In the genomic region with DNA sequence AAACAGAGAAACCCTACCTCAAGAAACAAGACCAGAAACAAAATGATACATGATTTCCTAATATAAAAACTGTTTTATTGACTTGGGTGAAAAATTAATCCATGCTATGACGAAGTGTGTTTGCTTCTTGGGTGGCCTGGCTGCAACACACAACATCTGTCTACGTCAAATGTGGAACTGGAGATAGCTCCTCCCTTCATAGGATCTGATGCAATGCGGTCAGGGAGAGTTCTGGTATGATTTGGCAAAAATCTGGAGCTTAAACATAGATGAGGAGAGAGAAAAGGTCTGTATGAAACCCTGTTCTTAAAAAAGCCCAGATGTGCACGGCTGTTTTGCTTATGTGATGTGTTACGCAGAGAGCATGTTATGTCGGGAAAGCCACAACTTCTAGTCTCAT, we compare ENCODE assay signal across 28 mouse cellular contexts. TPM values are rescaled to one million over a fixed set of nuclear protein-coding genes. Genes with fewer than 3 reads are reported as not detected.
DNase-seq lines count a peak whose midpoint lies in the region; ATAC-seq and TF ChIP-seq lines count a peak whose summit lies in the region.
"Had no signal": no experiment of that assay in that cellular context is flagged by ENCODE, and none has a peak within 500 bp of the region (broad histone marks: within the 10 kb centered on the region; RNA-seq: fewer than 3 reads in every experiment).

No protein-coding gene starts in this region.

- 53% methylated on average over 6 of the region's 6 CpGs for WGBS in lung, postnatal 0 days
- 68% methylated on average over 6 of the region's 6 CpGs for WGBS in intestine, postnatal 0 days
- 51% methylated on average over 6 of the region's 6 CpGs for WGBS in stomach, embryonic 16.5 days

- H3K4me1 ChIP-seq in lung, postnatal 0 days (ENCODE audit: insufficient read depth, low read depth, low read length) = no peaks in the 10 kb centered on the region
- peaks cover 15% of the 10 kb centered on the region for H3K4me1 ChIP-seq in bone marrow macrophage, adult 2 months (ENCODE audit: control insufficient read depth, insufficient read depth, low read length)
- peaks cover 19% of the 10 kb centered on the region for H3K4me1 ChIP-seq in intestine, postnatal 0 days (replicated peaks; ENCODE audit: control insufficient read depth, insufficient read depth, low read length)
- peaks cover 13% of the 10 kb centered on the region for H3K4me1 ChIP-seq in stomach, embryonic 16.5 days (ENCODE audit: control insufficient read depth, insufficient read depth, low read length)
- H3K4me1 ChIP-seq: hindbrain, embryonic 13.5 days; kidney, embryonic 15.5 days; limb, embryonic 15.5 days; midbrain, embryonic 15.5 days; neural tube, embryonic 15.5 days had no signal

- TF ChIP-seq CTCF in lung, postnatal 0 days (IDR thresholded peaks at IDR 0.05) = no peak
- TF ChIP-seq CTCF in bone marrow macrophage, adult 2 months (IDR thresholded peaks at IDR 0.05; ENCODE audit: low read depth, low read length) = no peak
- TF ChIP-seq CTCF in intestine, postnatal 0 days (IDR thresholded peaks at IDR 0.05; ENCODE audit: low read depth) = no peak

- TF ChIP-seq EP300 in lung, postnatal 0 days (IDR thresholded peaks at IDR 0.05) = no peak

- H3K27ac ChIP-seq in lung, postnatal 0 days (ENCODE audit: low read length) = no peak overlapping the region
- H3K27ac ChIP-seq in bone marrow macrophage, adult 2 months (ENCODE audit: insufficient read depth, low read depth, low read length) = peak overlapping the region; percentile 31
- peak overlapping the region; percentile 54; the same call in 1 of the 2 replicates for H3K27ac ChIP-seq in intestine, postnatal 0 days (ENCODE audit: low read depth, low read length)
- peak overlapping the region; percentile 12 for H3K27ac ChIP-seq in stomach, embryonic 16.5 days (ENCODE audit: low read length)
- H3K27ac ChIP-seq: hindbrain, embryonic 13.5 days; kidney, embryonic 15.5 days; limb, embryonic 15.5 days; lung, embryonic 15.5 days; midbrain, embryonic 15.5 days; neural tube, embryonic 15.5 days had no signal

- no peak overlapping the region for H3K4me2 ChIP-seq in lung, postnatal 0 days (replicated peaks; ENCODE audit: low read depth, low read length)
- no peak overlapping the region for H3K4me2 ChIP-seq in intestine, postnatal 0 days (replicated peaks; ENCODE audit: low read depth)
- H3K4me2 ChIP-seq in stomach, embryonic 16.5 days (ENCODE audit: low read depth, low read length) = no peak overlapping the region
- H3K4me2 ChIP-seq: hindbrain, embryonic 13.5 days; kidney, embryonic 15.5 days; limb, embryonic 15.5 days; lung, embryonic 15.5 days; midbrain, embryonic 15.5 days; neural tube, embryonic 15.5 days had no signal

- ATAC-seq in lung, postnatal 0 days = peak; percentile 47
- no peak for ATAC-seq in intestine, postnatal 0 days
- ATAC-seq in stomach, embryonic 16.5 days (ENCODE audit: insufficient read depth, low FRiP score) = no peak
- ATAC-seq: CD4-positive, CD25-positive, alpha-beta regulatory T cell, adult 4 months; forebrain, embryonic 16.5 days; inflammation-experienced regulatory T-cells, adult 6 months; midbrain, embryonic 15.5 days had no signal

- no peak overlapping the region for H3K9ac ChIP-seq in lung, postnatal 0 days (replicated peaks; ENCODE audit: low read depth)
- H3K9ac ChIP-seq in intestine, postnatal 0 days (ENCODE audit: low read depth, low read length) = no peak overlapping the region
- H3K9ac ChIP-seq in stomach, embryonic 16.5 days (ENCODE audit: low read length) = no peak overlapping the region
- H3K9ac ChIP-seq: hindbrain, embryonic 13.5 days; kidney, embryonic 15.5 days; limb, embryonic 15.5 days; lung, embryonic 15.5 days; midbrain, embryonic 15.5 days; neural tube, embryonic 15.5 days had no signal

- H3K9me3 ChIP-seq in lung, postnatal 0 days (ENCODE audit: low read length) = no peaks in the 10 kb centered on the region
- no peaks in the 10 kb centered on the region for H3K9me3 ChIP-seq in intestine, postnatal 0 days (ENCODE audit: control insufficient read depth)
- H3K9me3 ChIP-seq in stomach, embryonic 16.5 days (replicated peaks; ENCODE audit: control insufficient read depth, low read length) = no peaks in the 10 kb centered on the region
- H3K9me3 ChIP-seq: G1E; hindbrain, embryonic 13.5 days; kidney, embryonic 15.5 days; limb, embryonic 15.5 days; lung, embryonic 15.5 days; midbrain, embryonic 15.5 days; neural tube, embryonic 15.5 days had no signal

- peak; percentile 85 for DNase-seq in lung, postnatal 0 days (ENCODE audit: low spot score)
- no peak for DNase-seq in lung, postnatal 14 days
- no peak for DNase-seq in embryo, embryonic 11 days
- no peak for DNase-seq in layer of hippocampus, adult 8-10 months (ENCODE audit: low spot score in 2 of 2)
- DNase-seq: cerebellum, adult 9-10 months; gastrocnemius, postnatal 25 days; heart, postnatal 10 days; right cerebral cortex, postnatal 14 days; thymus, postnatal 14 days had no signal

- no peak for TF ChIP-seq POLR2A in bone marrow macrophage, adult 2 months (IDR thresholded peaks at IDR 0.05; ENCODE audit: borderline replicate concordance, low read depth, low read length)

- H3K27me3 ChIP-seq in lung, postnatal 0 days (replicated peaks; ENCODE audit: insufficient read depth, low read length) = no peaks in the 10 kb centered on the region
- H3K27me3 ChIP-seq in intestine, postnatal 0 days (replicated peaks; ENCODE audit: control insufficient read depth, insufficient read depth, low read length) = no peaks in the 10 kb centered on the region
- no peaks in the 10 kb centered on the region for H3K27me3 ChIP-seq in stomach, embryonic 16.5 days (ENCODE audit: control insufficient read depth, insufficient read depth, low read length)
- H3K27me3 ChIP-seq: hindbrain, embryonic 13.5 days; kidney, embryonic 15.5 days; limb, embryonic 15.5 days; lung, embryonic 15.5 days; midbrain, embryonic 15.5 days; neural tube, embryonic 15.5 days had no signal

- H3K4me3 ChIP-seq in lung, postnatal 0 days (ENCODE audit: low read depth, low read length) = no peak overlapping the region
- H3K4me3 ChIP-seq in bone marrow macrophage, adult 2 months (ENCODE audit: insufficient read depth, low read length) = no peak overlapping the region
- no peak overlapping the region for H3K4me3 ChIP-seq in intestine, postnatal 0 days (ENCODE audit: low read depth, low read length)
- H3K4me3 ChIP-seq in stomach, embryonic 16.5 days (replicated peaks; ENCODE audit: low read length) = no peak overlapping the region
- H3K4me3 ChIP-seq: hindbrain, embryonic 13.5 days; kidney, embryonic 15.5 days; limb, embryonic 15.5 days; lung, embryonic 15.5 days; midbrain, embryonic 15.5 days; neural tube, embryonic 15.5 days had no signal

- H3K36me3 ChIP-seq in lung, postnatal 0 days (ENCODE audit: insufficient read depth, low read length) = no peaks in the 10 kb centered on the region
- H3K36me3 ChIP-seq in intestine, postnatal 0 days (ENCODE audit: control insufficient read depth, insufficient read depth) = no peaks in the 10 kb centered on the region
- H3K36me3 ChIP-seq in stomach, embryonic 16.5 days (ENCODE audit: control insufficient read depth, insufficient read depth, low read length) = no peaks in the 10 kb centered on the region
- H3K36me3 ChIP-seq: G1E; hindbrain, embryonic 13.5 days; kidney, embryonic 15.5 days; limb, embryonic 15.5 days; lung, embryonic 15.5 days; midbrain, embryonic 15.5 days; neural tube, embryonic 15.5 days had no signal

RNA-seq across cellular contexts. Expression of gene Mettl7b, which starts 5.1 kb away (rescaled TPM):
- polyA plus RNA-seq in lung, postnatal 0 days (2015; fragmentation: Nextera tagmentation; extraction: Ambion mirVana) = 0.10 and 0.33 TPM in 2 replicates
- polyA plus RNA-seq in bone marrow macrophage, adult 2 months (2012; ENCODE audit: insufficient read depth, insufficient read length, missing spikeins) = not detected in 2 replicates
- 232 and 250 TPM in 2 replicates for polyA plus RNA-seq in intestine, postnatal 0 days (2015; fragmentation: Nextera tagmentation; extraction: Ambion mirVana)
- polyA plus RNA-seq in stomach, embryonic 16.5 days (2015; fragmentation: Nextera tagmentation; extraction: Ambion mirVana) = 3.4 and 3.6 TPM in 2 replicates
- not detected for total RNA-seq in layer of hippocampus, adult 8-10 months (2022)
- total RNA-seq: G1E; heart, postnatal 10 days; left cerebral cortex, postnatal 36 days; megakaryocyte-erythroid progenitor cell, adult 5-6 weeks had no signal
- polyA plus RNA-seq: CD4-positive, CD25-positive, alpha-beta regulatory T cell, adult 4 months; embryonic facial prominence, embryonic 14.5 days; forebrain, embryonic 16.5 days; G1E; hindbrain, embryonic 13.5 days; inflammation-experienced regulatory T-cells, adult 6 months; lung, embryonic 15.5 days; midbrain, embryonic 15.5 days; neural tube, embryonic 15.5 days had no signal

RNA-seq across cellular contexts. Expression of gene Olfr9, which starts 23.4 kb away (rescaled TPM):
- polyA plus RNA-seq in lung, postnatal 0 days (2015; fragmentation: Nextera tagmentation; extraction: Ambion mirVana) = not detected in 2 replicates
- not detected in 2 replicates for polyA plus RNA-seq in bone marrow macrophage, adult 2 months (2012; ENCODE audit: insufficient read depth, insufficient read length, missing spikeins)
- not detected in 2 replicates for polyA plus RNA-seq in intestine, postnatal 0 days (2015; fragmentation: Nextera tagmentation; extraction: Ambion mirVana)
- not detected in 2 replicates for polyA plus RNA-seq in stomach, embryonic 16.5 days (2015; fragmentation: Nextera tagmentation; extraction: Ambion mirVana)
- total RNA-seq in layer of hippocampus, adult 8-10 months (2022) = not detected
- total RNA-seq: adrenal gland, postnatal 4 days; gastrocnemius, postnatal 25 days; heart, postnatal 10 days; left cerebral cortex, postnatal 36 days; megakaryocyte-erythroid progenitor cell, adult 5-6 weeks had no signal
- polyA plus RNA-seq: CD4-positive, CD25-positive, alpha-beta regulatory T cell, adult 4 months; embryonic facial prominence, embryonic 14.5 days; forebrain, embryonic 16.5 days; G1E; hindbrain, embryonic 13.5 days; inflammation-experienced regulatory T-cells, adult 6 months; kidney, embryonic 15.5 days; large intestine, adult 2 months; limb, embryonic 15.5 days; lung, embryonic 15.5 days; midbrain, embryonic 15.5 days; neural tube, embryonic 15.5 days; testis, adult 2 months had no signal

RNA-seq across cellular contexts. Expression of gene Itga7, which starts 32.3 kb away (rescaled TPM):
- 14.6 and 20.7 TPM in 2 replicates for polyA plus RNA-seq in lung, postnatal 0 days (2015; fragmentation: Nextera tagmentation; extraction: Ambion mirVana)
- polyA plus RNA-seq in bone marrow macrophage, adult 2 months (2012; ENCODE audit: insufficient read depth, insufficient read length, missing spikeins) = 0.17 TPM in 1 of 2 replicates, not detected in the other
- 3.1 and 3.6 TPM in 2 replicates for polyA plus RNA-seq in intestine, postnatal 0 days (2015; fragmentation: Nextera tagmentation; extraction: Ambion mirVana)
- 7.9 and 12.4 TPM in 2 replicates for polyA plus RNA-seq in stomach, embryonic 16.5 days (2015; fragmentation: Nextera tagmentation; extraction: Ambion mirVana)
- 10 to 100 TPM; 29.5 to 35.4 (median 31.6) TPM for total RNA-seq in layer of hippocampus, adult 8-10 months (2022)

RNA-seq across cellular contexts. Expression of gene Bloc1s1, which starts 42.0 kb away (rescaled TPM):
- polyA plus RNA-seq in lung, postnatal 0 days (2015; fragmentation: Nextera tagmentation; extraction: Ambion mirVana) = 228 and 243 TPM in 2 replicates
- polyA plus RNA-seq in bone marrow macrophage, adult 2 months (2012; ENCODE audit: insufficient read depth, insufficient read length, missing spikeins) = 125 TPM in 2 replicates
- polyA plus RNA-seq in intestine, postnatal 0 days (2015; fragmentation: Nextera tagmentation; extraction: Ambion mirVana) = 248 and 257 TPM in 2 replicates
- 194 and 206 TPM in 2 replicates for polyA plus RNA-seq in stomach, embryonic 16.5 days (2015; fragmentation: Nextera tagmentation; extraction: Ambion mirVana)
- 100 to 1,000 TPM in 2 of 4 experiments, 10 to 100 TPM in 2; 69.0 to 104 (median 90.6) TPM for total RNA-seq in layer of hippocampus, adult 8-10 months (2022)

RNA-seq across cellular contexts. Expression of gene Rdh5, which starts 43.2 kb away (rescaled TPM):
- 13.2 and 16.7 TPM in 2 replicates for polyA plus RNA-seq in lung, postnatal 0 days (2015; fragmentation: Nextera tagmentation; extraction: Ambion mirVana)
- 4.6 and 7.5 TPM in 2 replicates for polyA plus RNA-seq in bone marrow macrophage, adult 2 months (2012; ENCODE audit: insufficient read depth, insufficient read length, missing spikeins)
- 12.4 and 13.0 TPM in 2 replicates for polyA plus RNA-seq in intestine, postnatal 0 days (2015; fragmentation: Nextera tagmentation; extraction: Ambion mirVana)
- 16.6 and 18.7 TPM in 2 replicates for polyA plus RNA-seq in stomach, embryonic 16.5 days (2015; fragmentation: Nextera tagmentation; extraction: Ambion mirVana)
- 1 to 10 TPM; 4.5 to 7.8 (median 7.2) TPM for total RNA-seq in layer of hippocampus, adult 8-10 months (2022)

Comparison
In these comparisons a context has a peak if more than half of its experiments do, and no peak if none do; other contexts are left out.
1. RNA of gene Mettl7b, which starts 5.1 kb away (polyA plus RNA-seq): 232 to 250 TPM in intestine, postnatal 0 days; 3.4 to 3.6 TPM in stomach, embryonic 16.5 days, 0.10 to 0.33 TPM in lung, postnatal 0 days and not detected in bone marrow macrophage, adult 2 months; every median in the first group is over 10 times any median in the second.